Mouse (Mus musculus) embryonic facial prominence, embryonic 11.5 days (tissue): ENCODE measurements around the gene Ptges3. TPM values are rescaled to one million over a fixed set of nuclear protein-coding genes. Genes with fewer than 3 reads are reported as not detected.

Experiments used
- ATAC-seq: fragments of 200-750 bp; cut with Nextera tagmentation; replicated peaks from 2 replicates; pipeline ENCODE4 v1.8.0; 2017; ENCODE audit warnings: low read depth; ENCODE audit not compliant: insufficient number of reproducible peaks, low FRiP score, low TSS enrichment
- DNase-seq: peaks from one replicate; pipeline ENCODE4 v3.0.0-alpha.2; 2015; ENCODE audit warnings: low spot score
- H3K27ac ChIP-seq: fragments of 300-500 bp; sonication (generic); replicated peaks from 2 replicates; pipeline ENCODE4 v1.5.1; 2014; ENCODE audit warnings: mild to moderate bottlenecking, low read depth, low read length, control low read depth
- H3K27me3 ChIP-seq: fragments of 300-500 bp; sonication (generic); 2 replicates; pipeline ENCODE4 v1.6.1; 2014; ENCODE audit warnings: mild to moderate bottlenecking, low read length, moderate library complexity, mixed read lengths; ENCODE audit not compliant: control insufficient read depth, insufficient read depth
- H3K36me3 ChIP-seq: fragments of 300-500 bp; sonication (generic); replicated peaks from 2 replicates; pipeline ENCODE4 v1.6.1; 2014; ENCODE audit warnings: low read depth, mild to moderate bottlenecking, low read length, moderate library complexity, mixed read lengths; ENCODE audit not compliant: control insufficient read depth, insufficient read depth
- H3K4me1 ChIP-seq: fragments of 300-500 bp; sonication (generic); 2 replicates; pipeline ENCODE4 v1.6.1; 2014; ENCODE audit warnings: low read length, mixed read lengths; ENCODE audit not compliant: control insufficient read depth, insufficient read depth
- H3K4me2 ChIP-seq: fragments of 300-500 bp; sonication (generic); 2 replicates; pipeline ENCODE4 v1.6.1; 2014; ENCODE audit warnings: low read depth, mild to moderate bottlenecking, control low read depth, low read length, moderate library complexity
- H3K4me3 ChIP-seq: fragments of 300-500 bp; sonication (generic); 2 replicates; pipeline ENCODE4 v1.5.1; 2014; ENCODE audit warnings: low read depth, low read length, control low read depth
- H3K9ac ChIP-seq: fragments of 300-500 bp; sonication (generic); replicated peaks from 2 replicates; pipeline ENCODE4 v1.6.1; 2014; ENCODE audit warnings: mild to moderate bottlenecking, control low read depth, low read length
- H3K9me3 ChIP-seq: fragments of 300-500 bp; sonication (generic); replicated peaks from 2 replicates; pipeline ENCODE4 v1.6.1; 2016; ENCODE audit warnings: mild to moderate bottlenecking, low read length, inconsistent platforms, mixed read lengths; ENCODE audit not compliant: control insufficient read depth
- WGBS: fragments of 180-500 bp; shearing (Covaris S2); extraction: QIAGEN DNeasy Blood & Tissue Kit; methylation state at CpG from one replicate; pipeline ENCODE4 v1.1.7; 2014; 5-methylcytosine and 5-hydroxymethylcytosine counted together
- polyA plus RNA-seq: library from polyadenylated mRNA; unstranded; fragments of >200 nt; fragmentation: Nextera tagmentation; extraction: Ambion mirVana; gene quantifications from 2 replicates; pipeline ENCODE4 v1.2.1, GENCODE M21; 2014

Gene Ptges3
- polyA plus RNA-seq, result 641 and 733 TPM in 2 replicates

DNA sequence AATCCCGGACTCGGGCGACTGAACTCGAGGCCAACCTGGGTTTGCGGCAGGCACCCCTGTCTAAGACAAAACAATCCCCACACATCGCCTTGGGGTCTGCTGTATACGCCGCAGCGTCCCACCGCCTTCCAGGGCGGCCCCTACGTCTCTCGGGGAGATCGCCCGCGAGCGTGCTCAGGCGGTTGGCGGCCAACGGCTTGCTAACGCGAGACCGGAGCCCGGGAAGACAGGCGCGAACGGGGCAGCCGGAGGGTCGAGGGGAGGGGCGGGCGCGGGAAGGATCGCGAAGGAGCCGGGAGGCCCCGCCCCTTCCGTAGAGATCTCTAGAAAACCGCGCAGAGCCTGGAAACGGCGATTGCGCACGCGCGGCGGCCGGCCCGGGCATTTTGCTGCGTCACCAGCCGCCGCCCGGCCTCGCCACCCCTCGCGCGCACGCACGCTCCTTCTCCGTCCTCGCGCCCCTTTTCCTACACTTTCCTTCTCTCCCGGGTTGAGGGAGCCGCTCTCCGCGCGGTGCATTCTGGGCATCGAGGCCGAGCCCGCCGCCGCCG is at the start of gene Ptges3:
Gene Ptges3 (plus strand): TSS at position 354 of the 551 bp plus-strand sequence.
- Histone ChIP-seq H3K27me3 (no peaks in the 10 kb centered on the region), H3K9me3 (no peaks in the 10 kb centered on the region), H3K9ac (peak within 1 kb of the TSS; percentile 97), H3K27ac (peak within 1 kb of the TSS; percentile 99), H3K4me3 (peak within 1 kb of the TSS; percentile 98), H3K4me2 (peak within 1 kb of the TSS; percentile 91), H3K36me3 (peaks cover 2% of the 10 kb centered on the region; the same call in 1 of the 2 replicates), H3K4me1 (peaks cover 3% of the 10 kb centered on the region)
- WGBS, result under 1% methylated on average over 63 of the region's 72 CpGs
- ATAC-seq (peak; percentile 85), DNase-seq (peak; percentile 99)

DNA sequence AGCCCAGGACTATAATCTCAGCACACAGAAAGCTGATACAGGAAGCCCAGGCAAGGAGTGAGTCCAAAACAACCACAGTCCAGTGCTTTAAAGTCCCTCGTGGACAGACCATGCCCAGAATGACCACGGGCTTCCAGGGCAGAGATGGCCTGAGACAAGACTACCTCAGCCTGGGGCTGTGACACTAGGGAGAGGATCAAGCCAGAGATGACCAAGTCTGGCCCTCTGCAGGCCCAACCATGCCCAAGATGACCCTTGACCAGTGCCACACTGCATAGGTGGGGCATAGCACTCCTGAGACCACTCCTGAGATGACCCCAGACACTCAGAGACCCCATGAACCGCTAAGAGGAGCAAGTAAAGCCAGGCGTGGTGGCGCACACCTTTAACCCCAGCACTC is 49.0 kb upstream of the Ptges3 start:
- Histone ChIP-seq H3K9me3 (no peaks in the 10 kb centered on the region), H3K27me3 (no peaks in the 10 kb centered on the region), H3K4me2 (no peak overlapping the region), H3K4me1 (no peaks in the 10 kb centered on the region), H3K36me3 (no peaks in the 10 kb centered on the region), H3K27ac (no peak overlapping the region), H3K4me3 (no peak overlapping the region), H3K9ac (no peak overlapping the region)
- DNase-seq (no peak), ATAC-seq (no peak)
- WGBS, result 91% methylated on average over 5 of the region's 5 CpGs

DNA sequence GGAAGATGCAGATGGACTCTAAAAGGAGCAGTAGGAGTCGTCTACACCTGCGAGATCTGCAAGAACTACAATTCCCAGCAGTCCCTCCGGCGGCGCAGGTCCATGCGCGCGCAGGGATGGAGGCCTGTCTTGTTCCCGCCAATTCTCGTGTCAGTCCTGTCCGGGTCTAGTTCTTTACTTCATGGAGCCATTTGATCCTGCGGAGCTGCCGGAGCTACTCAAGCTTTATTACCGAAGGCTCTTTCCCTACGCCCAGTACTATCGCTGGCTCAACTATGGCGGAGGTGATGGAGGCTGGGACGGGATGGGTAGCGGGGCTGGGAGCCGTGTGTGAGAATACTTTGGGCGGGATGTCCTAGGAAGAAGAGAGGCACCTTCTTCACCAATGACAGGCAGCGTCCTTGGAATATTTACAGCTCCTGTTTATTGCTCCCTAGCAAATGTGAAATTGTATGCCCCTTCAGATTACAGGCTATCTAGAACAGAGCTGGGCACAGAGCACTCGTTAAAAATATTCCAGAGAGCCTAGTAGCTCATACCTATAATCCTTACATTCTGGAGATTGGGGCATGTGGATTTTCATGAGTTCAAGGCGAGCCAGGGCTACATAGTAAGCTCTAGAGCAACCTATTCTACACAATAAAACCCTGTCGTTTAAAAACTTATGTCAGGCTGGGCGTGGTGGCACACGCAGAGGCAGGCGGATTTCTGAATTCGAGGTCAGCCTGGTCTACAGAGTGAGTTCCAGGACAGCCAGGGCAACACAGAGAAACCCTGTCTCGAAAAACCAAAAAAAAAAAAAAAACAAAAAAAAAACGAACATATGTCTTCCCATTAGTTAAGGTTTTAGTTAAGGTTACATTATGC is 43.5 kb upstream of the Ptges3 start, which contains the start of gene Prim1:
Gene Prim1 (plus strand): TSS at position 101 of the 867 bp plus-strand sequence.
- DNase-seq, result peak; percentile 92
- Histone ChIP-seq H3K36me3 (no peaks in the 10 kb centered on the region; the same call in 1 of the 2 replicates), H3K9ac (peak within 1 kb of the TSS; percentile 61), H3K4me1 (no peaks in the 10 kb centered on the region), H3K27me3 (no peaks in the 10 kb centered on the region), H3K27ac (0 out of 2 replicates have a peak within 1 kb of the TSS, but pooled peaks have one; percentile 29), H3K4me2 (peak within 1 kb of the TSS; percentile 40), H3K4me3 (peak within 1 kb of the TSS; percentile 53), H3K9me3 (no peaks in the 10 kb centered on the region)
- WGBS, result 7% methylated on average over 31 of the region's 31 CpGs
- peak; percentile 85; the same call in 1 of the 2 replicates for ATAC-seq

- ATAC-seq (no peak), DNase-seq (no peak)
- no peaks in the 10 kb centered on the region for H3K9me3 ChIP-seq
- H3K4me1 ChIP-seq, result no peaks in the 10 kb centered on the region
- no peak overlapping the region for H3K9ac ChIP-seq
- H3K4me3 ChIP-seq, result no peak overlapping the region
- no peaks in the 10 kb centered on the region for H3K27me3 ChIP-seq
- H3K4me2 ChIP-seq, result no peak overlapping the region
- no peak overlapping the region for H3K27ac ChIP-seq
- peaks cover 4% of the 10 kb centered on the region for H3K36me3 ChIP-seq
- WGBS, result 91% methylated on average over 5 of the region's 5 CpGs
These were observed 36.6 kb upstream of the Ptges3 start for GRCm38 (mm10) chr10:128022196-128022595.

DNA sequence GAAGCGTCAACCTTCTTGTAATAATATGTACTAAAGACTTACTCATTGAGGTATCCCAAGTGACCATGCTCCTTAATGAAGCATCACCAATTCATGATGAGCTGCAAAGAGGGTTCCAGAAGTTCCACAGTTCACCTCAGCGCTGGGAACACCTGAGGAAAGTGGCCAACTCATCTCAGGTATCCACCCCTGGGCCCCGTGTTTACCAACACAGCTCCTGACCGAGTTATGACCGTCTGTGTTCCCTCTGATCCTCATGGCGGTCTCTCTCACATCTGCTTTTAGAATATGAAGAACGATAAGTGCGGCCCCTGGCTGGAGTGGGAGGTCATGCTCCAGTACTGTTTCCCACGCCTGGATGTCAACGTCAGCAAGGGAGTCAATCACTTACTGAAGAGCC is 35.3 kb upstream of the Ptges3 start:
- H3K4me1 ChIP-seq, result no peaks in the 10 kb centered on the region
- H3K36me3 ChIP-seq, result peaks cover 7% of the 10 kb centered on the region
- H3K4me2 ChIP-seq, result no peak overlapping the region
- ATAC-seq (no peak), DNase-seq (no peak)
- H3K9me3 ChIP-seq, result no peaks in the 10 kb centered on the region
- H3K4me3 ChIP-seq, result no peak overlapping the region
- H3K9ac ChIP-seq, result no peak overlapping the region
- H3K27ac ChIP-seq, result no peak overlapping the region
- WGBS, result 96% methylated on average over 10 of the region's 10 CpGs
- H3K27me3 ChIP-seq, result no peaks in the 10 kb centered on the region

GRCm38 (mm10) chr10:128029931-128030330 is 28.8 kb upstream of the Ptges3 start:
- no peak overlapping the region for H3K4me2 ChIP-seq
- no peak for ATAC-seq
- no peak overlapping the region for H3K4me3 ChIP-seq
- H3K9ac ChIP-seq, result no peak overlapping the region
- H3K27ac ChIP-seq, result no peak overlapping the region
- H3K27me3 ChIP-seq, result no peaks in the 10 kb centered on the region
- 0 out of 2 replicates have a peak, but pooled peaks cover 3% of the 10 kb centered on the region for H3K36me3 ChIP-seq
- no peaks in the 10 kb centered on the region for H3K9me3 ChIP-seq
- no peak for DNase-seq
- H3K4me1 ChIP-seq, result no peaks in the 10 kb centered on the region
- WGBS, result 93% methylated on average over 7 of the region's 7 CpGs

- ATAC-seq (no peak), DNase-seq (no peak)
- Histone ChIP-seq H3K36me3 (0 out of 2 replicates have a peak, but pooled peaks cover 3% of the 10 kb centered on the region), H3K4me1 (no peaks in the 10 kb centered on the region), H3K4me3 (no peak overlapping the region), H3K27ac (no peak overlapping the region), H3K27me3 (no peaks in the 10 kb centered on the region), H3K9me3 (no peaks in the 10 kb centered on the region), H3K9ac (no peak overlapping the region), H3K4me2 (no peak overlapping the region)
- whole genome bisulfite sequencing, result 83% methylated on average over 2 of the region's 2 CpGs
These were observed 27.9 kb upstream of the Ptges3 start for GRCm38 (mm10) chr10:128030860-128031259.
